Mouse (Mus musculus): ENCODE measurements around the gene Cfap97.

Gene Cfap97

GRCm38 (mm10) chr8:46153042-46153441 lies 1.5 kb downstream of the Cfap97 start:
- DNase-seq (ENCODE audit: low read depth) = no peak

GRCm38 (mm10) chr8:46162953-46163869 lies 11.6 kb downstream of the Cfap97 start:
- DNase-seq (ENCODE audit: low read depth) = peak; percentile 96

GRCm38 (mm10) chr8:46163870-46164190 lies 12.3 kb downstream of the Cfap97 start:
- DNase-seq (ENCODE audit: low read depth) = no peak

GRCm38 (mm10) chr8:46173651-46174050 lies 22.1 kb downstream of the Cfap97 start:
- DNase-seq (ENCODE audit: low read depth) = no peak

- DNase-seq (ENCODE audit: low read depth) = no peak
Observed at GRCm38 (mm10) chr8:46180136-46180535, 28.6 kb downstream of the Cfap97 start.

- DNase-seq (ENCODE audit: low read depth) = peak; percentile 68
Observed at GRCm38 (mm10) chr8:46185361-46185760, 33.8 kb downstream of the Cfap97 start.

GRCm38 (mm10) chr8:46193100-46193499 lies 41.5 kb downstream of the Cfap97 start:
- DNase-seq (ENCODE audit: low read depth) = no peak

GRCm38 (mm10) chr8:46196877-46197276 lies 45.3 kb downstream of the Cfap97 start:
- DNase-seq (ENCODE audit: low read depth) = no peak

- DNase-seq (ENCODE audit: low read depth) = no peak
Observed at GRCm38 (mm10) chr8:46197673-46198072, 46.1 kb downstream of the Cfap97 start.

- peak; percentile 30 for DNase-seq (ENCODE audit: low read depth)
Observed at GRCm38 (mm10) chr8:46202350-46202749, 50.8 kb downstream of the Cfap97 start.

GRCm38 (mm10) chr8:46204301-46204700 lies 52.7 kb downstream of the Cfap97 start:
- DNase-seq (ENCODE audit: low read depth) = no peak

- no peak for DNase-seq (ENCODE audit: low read depth)
Observed at GRCm38 (mm10) chr8:46204974-46205640, 53.5 kb downstream of the Cfap97 start.

GRCm38 (mm10) chr8:46206107-46206506 lies 54.5 kb downstream of the Cfap97 start:
- DNase-seq (ENCODE audit: low read depth) = no peak

- no peak for DNase-seq (ENCODE audit: low read depth)
Observed at GRCm38 (mm10) chr8:46208354-46208753, 56.8 kb downstream of the Cfap97 start.

GRCm38 (mm10) chr8:46209057-46209456 lies 57.5 kb downstream of the Cfap97 start:
- DNase-seq (ENCODE audit: low read depth) = no peak

- peak; percentile 83 for DNase-seq (ENCODE audit: low read depth)
Observed at GRCm38 (mm10) chr8:46210404-46211315, 59.1 kb downstream of the Cfap97 start, which contains the start of gene Slc25a4. TSS of gene Slc25a4 (minus strand) at chr8:46211284.

GRCm38 (mm10) chr8:46211611-46212071 lies 60.1 kb downstream of the Cfap97 start:
- no peak for DNase-seq (ENCODE audit: low read depth)

GRCm38 (mm10) chr8:46212194-46212593 lies 60.6 kb downstream of the Cfap97 start:
- peak; percentile 5 for DNase-seq (ENCODE audit: low read depth)

- no peak for DNase-seq (ENCODE audit: low read depth)
Observed at GRCm38 (mm10) chr8:46213971-46214480, 62.5 kb downstream of the Cfap97 start.

GRCm38 (mm10) chr8:46216838-46217237 lies 65.3 kb downstream of the Cfap97 start:
- no peak for DNase-seq (ENCODE audit: low read depth)

GRCm38 (mm10) chr8:46220566-46220965 lies 69.0 kb downstream of the Cfap97 start:
- DNase-seq (ENCODE audit: low read depth) = no peak

- no peak for DNase-seq (ENCODE audit: low read depth)
Observed at GRCm38 (mm10) chr8:46225501-46225900, 73.9 kb downstream of the Cfap97 start.
